Mouse (Mus musculus): ENCODE results near the gene Tceanc2. TPM values are rescaled to one million over a fixed set of nuclear protein-coding genes. Genes with fewer than 3 reads are reported as not detected.

Tceanc2 gene
- polyA plus RNA-seq, 1 experiment from 2014 or later, result 22.7 TPM

- Histone ChIP-seq H3K4me1 (replicated peaks; ENCODE audit: control insufficient read depth, insufficient read depth, low read length) (peaks cover 10% of the 10 kb centered on the region), H3K4me3 (ENCODE audit: low read length) (no peak overlapping the region), H3K27me3 (ENCODE audit: control insufficient read depth, insufficient read depth, low read depth, low read length) (no peaks in the 10 kb centered on the region), H3K27ac (ENCODE audit: low read length) (peak overlapping the region; percentile 40), H3K4me2 (ENCODE audit: low read depth, low read length) (no peak overlapping the region), H3K9ac (ENCODE audit: low read length) (no peak overlapping the region), H3K9me3 (ENCODE audit: control insufficient read depth, low read length) (no peaks in the 10 kb centered on the region), H3K36me3 (ENCODE audit: control insufficient read depth, insufficient read depth, low read length) (peaks cover 2% of the 10 kb centered on the region; the same call in 1 of the 2 replicates)
- ATAC-seq (ENCODE audit: low read depth), result peak; percentile 72
- 44% methylated on average over 5 of the region's 5 CpGs for WGBS
Measured at GRCm38 (mm10) chr4:107210483-107211097, 31.7 kb upstream of the Tceanc2 start.

DNA sequence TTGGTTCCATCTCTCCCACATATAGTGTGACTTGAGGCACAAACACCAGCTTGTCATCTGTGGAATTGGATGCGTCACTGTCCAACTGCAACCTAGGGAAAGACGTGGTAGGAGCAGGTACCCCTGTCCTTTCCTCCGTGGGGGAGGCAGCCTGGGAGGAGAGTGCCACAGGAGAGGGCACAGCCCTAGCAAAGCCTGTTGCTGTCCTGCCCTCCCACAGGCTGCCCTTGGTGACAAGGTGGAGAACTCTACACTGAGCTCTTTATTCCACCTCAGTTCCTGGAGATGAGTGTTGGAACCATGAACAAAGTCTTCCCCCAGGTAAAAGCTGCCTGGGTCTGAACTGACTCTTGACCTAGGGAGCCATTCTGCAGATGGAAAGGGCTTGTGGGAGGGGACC, 30.0 kb upstream of the Tceanc2 start, which contains the start of gene Ldlrad1:
Gene Ldlrad1, plus strand, starts transcription at position 301 of the 400 bp plus-strand sequence.
- peaks cover 10% of the 10 kb centered on the region for H3K4me1 ChIP-seq (replicated peaks; ENCODE audit: control insufficient read depth, insufficient read depth, low read length)
- H3K27ac ChIP-seq (ENCODE audit: low read length), result peak within 1 kb of the TSS; percentile 40
- no peak for ATAC-seq (ENCODE audit: low read depth)
- no peaks in the 10 kb centered on the region for H3K9me3 ChIP-seq (ENCODE audit: control insufficient read depth, low read length)
- H3K4me3 ChIP-seq (ENCODE audit: low read length), result no peak within 1 kb of the TSS
- H3K4me2 ChIP-seq (ENCODE audit: low read depth, low read length), result no peak within 1 kb of the TSS
- WGBS, result 80% methylated on average over 3 of the region's 3 CpGs
- H3K36me3 ChIP-seq (ENCODE audit: control insufficient read depth, insufficient read depth, low read length), result peaks cover 10% of the 10 kb centered on the region
- no peak within 1 kb of the TSS for H3K9ac ChIP-seq (ENCODE audit: low read length)
- no peaks in the 10 kb centered on the region for H3K27me3 ChIP-seq (ENCODE audit: control insufficient read depth, insufficient read depth, low read depth, low read length)

DNA sequence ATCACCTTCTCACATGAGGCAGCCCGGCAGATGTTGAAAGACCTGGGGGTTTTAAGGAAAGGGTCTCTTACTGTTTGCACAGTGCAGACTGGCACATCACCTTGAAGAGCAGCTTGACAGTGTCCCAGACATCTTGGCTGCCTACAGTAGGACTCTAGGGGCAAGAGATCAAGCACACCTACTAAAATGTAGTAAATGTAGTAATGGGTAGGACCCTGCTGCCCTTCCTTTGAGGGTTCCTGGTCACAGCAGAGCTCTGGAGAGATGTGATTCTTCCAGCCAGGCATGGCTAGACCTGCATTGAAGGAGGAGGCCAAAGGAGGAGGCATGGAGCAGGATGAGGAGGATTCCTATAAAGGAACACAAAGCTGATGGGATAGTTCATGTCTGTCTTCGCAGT, 28.1 kb upstream of the Tceanc2 start:
- 90% methylated on average over 2 of the region's 2 CpGs for WGBS
- ATAC-seq (ENCODE audit: low read depth), result no peak
- no peaks in the 10 kb centered on the region for H3K9me3 ChIP-seq (ENCODE audit: control insufficient read depth, low read length)
- no peak overlapping the region for H3K9ac ChIP-seq (ENCODE audit: low read length)
- H3K27ac ChIP-seq (ENCODE audit: low read length), result no peak overlapping the region
- H3K4me3 ChIP-seq (ENCODE audit: low read length), result no peak overlapping the region
- peaks cover 17% of the 10 kb centered on the region for H3K36me3 ChIP-seq (ENCODE audit: control insufficient read depth, insufficient read depth, low read length)
- H3K4me2 ChIP-seq (ENCODE audit: low read depth, low read length), result no peak overlapping the region
- peaks cover 7% of the 10 kb centered on the region for H3K4me1 ChIP-seq (replicated peaks; ENCODE audit: control insufficient read depth, insufficient read depth, low read length)
- no peaks in the 10 kb centered on the region for H3K27me3 ChIP-seq (ENCODE audit: control insufficient read depth, insufficient read depth, low read depth, low read length)

- Histone ChIP-seq H3K4me3 (ENCODE audit: low read length) (no peak overlapping the region), H3K9me3 (ENCODE audit: control insufficient read depth, low read length) (no peaks in the 10 kb centered on the region), H3K36me3 (ENCODE audit: control insufficient read depth, insufficient read depth, low read length) (peaks cover 42% of the 10 kb centered on the region), H3K4me1 (replicated peaks; ENCODE audit: control insufficient read depth, insufficient read depth, low read length) (no peaks in the 10 kb centered on the region), H3K9ac (ENCODE audit: low read length) (no peak overlapping the region), H3K4me2 (ENCODE audit: low read depth, low read length) (no peak overlapping the region), H3K27me3 (ENCODE audit: control insufficient read depth, insufficient read depth, low read depth, low read length) (no peaks in the 10 kb centered on the region), H3K27ac (ENCODE audit: low read length) (no peak overlapping the region)
- 69% methylated on average over 7 of the region's 7 CpGs for WGBS
- no peak for ATAC-seq (ENCODE audit: low read depth)
Measured at GRCm38 (mm10) chr4:107203001-107203400, 24.1 kb upstream of the Tceanc2 start.

DNA sequence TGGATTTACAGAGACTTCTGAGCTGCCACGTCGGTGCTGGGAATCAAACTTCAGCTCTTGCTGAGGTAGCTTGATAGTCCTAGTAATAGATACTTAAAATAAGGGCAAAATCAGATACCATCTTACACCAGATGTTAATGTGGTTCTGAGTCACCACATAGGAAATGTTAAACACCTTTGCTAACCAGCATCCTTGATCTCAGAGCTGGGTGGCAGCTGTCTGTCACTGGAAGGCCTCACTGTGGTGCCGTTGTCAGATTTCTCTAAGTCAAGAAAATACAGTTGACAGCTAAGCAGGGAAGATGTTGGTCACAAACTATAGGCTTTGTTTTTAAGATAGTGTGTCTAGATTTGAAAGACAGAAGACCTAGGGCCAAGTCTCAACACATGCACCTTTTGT, 22.9 kb upstream of the Tceanc2 start:
- no peak overlapping the region for H3K4me2 ChIP-seq (ENCODE audit: low read depth, low read length)
- no peak for ATAC-seq (ENCODE audit: low read depth)
- H3K36me3 ChIP-seq (ENCODE audit: control insufficient read depth, insufficient read depth, low read length), result peaks cover 49% of the 10 kb centered on the region
- 95% methylated on average over 3 of the region's 3 CpGs for WGBS
- H3K27me3 ChIP-seq (ENCODE audit: control insufficient read depth, insufficient read depth, low read depth, low read length), result no peaks in the 10 kb centered on the region
- H3K9me3 ChIP-seq (ENCODE audit: control insufficient read depth, low read length), result no peaks in the 10 kb centered on the region
- H3K4me3 ChIP-seq (ENCODE audit: low read length), result no peak overlapping the region
- no peak overlapping the region for H3K9ac ChIP-seq (ENCODE audit: low read length)
- H3K4me1 ChIP-seq (replicated peaks; ENCODE audit: control insufficient read depth, insufficient read depth, low read length), result no peaks in the 10 kb centered on the region
- H3K27ac ChIP-seq (ENCODE audit: low read length), result no peak overlapping the region

GRCm38 (mm10) chr4:107198072-107198471, 19.2 kb upstream of the Tceanc2 start:
- H3K27me3 ChIP-seq (ENCODE audit: control insufficient read depth, insufficient read depth, low read depth, low read length), result no peaks in the 10 kb centered on the region
- no peak overlapping the region for H3K4me3 ChIP-seq (ENCODE audit: low read length)
- H3K9ac ChIP-seq (ENCODE audit: low read length), result no peak overlapping the region
- no peaks in the 10 kb centered on the region for H3K9me3 ChIP-seq (ENCODE audit: control insufficient read depth, low read length)
- peaks cover 49% of the 10 kb centered on the region for H3K36me3 ChIP-seq (ENCODE audit: control insufficient read depth, insufficient read depth, low read length)
- H3K4me2 ChIP-seq (ENCODE audit: low read depth, low read length), result no peak overlapping the region
- WGBS, result 93% methylated on average over 5 of the region's 5 CpGs
- no peak overlapping the region for H3K27ac ChIP-seq (ENCODE audit: low read length)
- no peaks in the 10 kb centered on the region for H3K4me1 ChIP-seq (replicated peaks; ENCODE audit: control insufficient read depth, insufficient read depth, low read length)
- ATAC-seq (ENCODE audit: low read depth), result no peak

GRCm38 (mm10) chr4:107196454-107196853, 17.5 kb upstream of the Tceanc2 start:
- no peak for ATAC-seq (ENCODE audit: low read depth)
- Histone ChIP-seq H3K4me2 (ENCODE audit: low read depth, low read length) (no peak overlapping the region), H3K4me3 (ENCODE audit: low read length) (no peak overlapping the region), H3K9ac (ENCODE audit: low read length) (no peak overlapping the region), H3K27me3 (ENCODE audit: control insufficient read depth, insufficient read depth, low read depth, low read length) (no peaks in the 10 kb centered on the region), H3K36me3 (ENCODE audit: control insufficient read depth, insufficient read depth, low read length) (peaks cover 44% of the 10 kb centered on the region), H3K4me1 (replicated peaks; ENCODE audit: control insufficient read depth, insufficient read depth, low read length) (no peaks in the 10 kb centered on the region), H3K27ac (ENCODE audit: low read length) (no peak overlapping the region), H3K9me3 (ENCODE audit: control insufficient read depth, low read length) (no peaks in the 10 kb centered on the region)
- WGBS, result 92% methylated on average over 2 of the region's 2 CpGs

DNA sequence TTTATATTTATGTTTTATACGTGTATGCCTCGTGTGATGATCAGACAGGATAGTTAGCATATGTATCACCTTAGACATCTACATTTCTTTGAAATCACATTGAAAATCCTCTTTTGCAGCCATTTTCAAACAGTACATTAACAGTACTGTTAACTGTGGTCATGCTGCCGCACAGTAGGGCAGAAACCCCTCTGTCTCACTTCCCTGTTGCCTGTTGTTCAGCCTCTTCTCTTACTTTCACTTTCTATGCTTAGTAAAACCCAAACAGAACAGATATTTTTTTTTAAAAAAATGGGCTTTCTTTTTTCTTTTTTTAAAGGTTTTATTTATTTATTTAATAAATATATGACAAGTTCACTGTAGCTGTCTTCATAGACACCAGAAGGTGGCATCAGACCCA, 14.9 kb upstream of the Tceanc2 start:
- Histone ChIP-seq H3K27me3 (ENCODE audit: control insufficient read depth, insufficient read depth, low read depth, low read length) (no peaks in the 10 kb centered on the region), H3K9ac (ENCODE audit: low read length) (no peak overlapping the region), H3K4me3 (ENCODE audit: low read length) (no peak overlapping the region), H3K9me3 (ENCODE audit: control insufficient read depth, low read length) (no peaks in the 10 kb centered on the region), H3K27ac (ENCODE audit: low read length) (no peak overlapping the region), H3K4me2 (ENCODE audit: low read depth, low read length) (no peak overlapping the region), H3K36me3 (ENCODE audit: control insufficient read depth, insufficient read depth, low read length) (peaks cover 40% of the 10 kb centered on the region), H3K4me1 (replicated peaks; ENCODE audit: control insufficient read depth, insufficient read depth, low read length) (no peaks in the 10 kb centered on the region)
- 97% methylated on average over 3 of the region's 3 CpGs for WGBS
- no peak for ATAC-seq (ENCODE audit: low read depth)

GRCm38 (mm10) chr4:107185703-107186102, 6.8 kb upstream of the Tceanc2 start:
- Histone ChIP-seq H3K36me3 (ENCODE audit: control insufficient read depth, insufficient read depth, low read length) (peaks cover 23% of the 10 kb centered on the region), H3K9me3 (ENCODE audit: control insufficient read depth, low read length) (no peaks in the 10 kb centered on the region), H3K27ac (ENCODE audit: low read length) (no peak overlapping the region), H3K4me3 (ENCODE audit: low read length) (no peak overlapping the region), H3K9ac (ENCODE audit: low read length) (no peak overlapping the region), H3K27me3 (ENCODE audit: control insufficient read depth, insufficient read depth, low read depth, low read length) (no peaks in the 10 kb centered on the region), H3K4me2 (ENCODE audit: low read depth, low read length) (no peak overlapping the region), H3K4me1 (replicated peaks; ENCODE audit: control insufficient read depth, insufficient read depth, low read length) (peaks cover 6% of the 10 kb centered on the region)
- no peak for ATAC-seq (ENCODE audit: low read depth)
- 52% methylated on average over 3 of the region's 3 CpGs for WGBS

DNA sequence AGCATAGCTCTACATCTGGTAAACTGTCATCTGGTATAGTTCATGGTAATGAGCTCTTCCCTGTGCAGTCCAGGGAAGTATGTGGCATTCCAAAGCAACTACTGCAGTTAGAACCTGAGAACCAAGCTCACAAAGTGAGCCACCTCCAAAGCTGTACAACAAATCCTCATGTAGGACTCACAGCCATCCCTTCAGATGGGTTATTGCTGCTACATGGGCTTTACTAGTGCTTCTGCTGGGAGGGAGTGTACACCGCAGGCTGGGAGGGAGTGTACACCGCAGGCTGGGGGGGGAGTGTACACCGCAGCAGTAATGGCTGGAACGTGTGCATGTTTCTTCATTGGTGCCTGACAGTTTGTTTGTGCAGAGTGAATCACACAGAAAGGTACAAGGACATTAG, 4.3 kb upstream of the Tceanc2 start:
- 88% methylated on average over 4 of the region's 4 CpGs for WGBS
- Histone ChIP-seq H3K9me3 (ENCODE audit: control insufficient read depth, low read length) (no peaks in the 10 kb centered on the region), H3K4me1 (replicated peaks; ENCODE audit: control insufficient read depth, insufficient read depth, low read length) (peaks cover 13% of the 10 kb centered on the region), H3K4me3 (ENCODE audit: low read length) (no peak overlapping the region), H3K9ac (ENCODE audit: low read length) (no peak overlapping the region), H3K4me2 (ENCODE audit: low read depth, low read length) (no peak overlapping the region), H3K27me3 (ENCODE audit: control insufficient read depth, insufficient read depth, low read depth, low read length) (no peaks in the 10 kb centered on the region), H3K27ac (ENCODE audit: low read length) (no peak overlapping the region), H3K36me3 (ENCODE audit: control insufficient read depth, insufficient read depth, low read length) (peaks cover 12% of the 10 kb centered on the region)
- ATAC-seq (ENCODE audit: low read depth), result no peak

Measured in lung, embryonic 16.5 days (tissue).